Mouse (Mus musculus): ENCODE measurements around the gene Zfp141.
"Not testable (repeated sequence)": the region's sequence is repeated elsewhere in the genome, so short reads cannot be mapped to it uniquely, and the experiment has no call there.

Zfp141 gene

GRCm38 (mm10) chr7:42505588-42505987 lies at the start of gene Zfp141:
TSS of gene Zfp141 (minus strand) at chr7:42505740.
- not testable (repeated sequence) for H3K36me3 ChIP-seq (ENCODE audit: control insufficient read depth, insufficient read depth, low read length, poor library complexity, severe bottlenecking); H3K27me3 ChIP-seq (ENCODE audit: control insufficient read depth, insufficient read depth, low read length, poor library complexity, severe bottlenecking)
- peak; percentile 85 for DNase-seq (ENCODE audit: low read depth, low spot score)

- no peaks in the 10 kb centered on the region for H3K27me3 ChIP-seq (ENCODE audit: control insufficient read depth, insufficient read depth, low read length, poor library complexity, severe bottlenecking)
- DNase-seq (ENCODE audit: low read depth, low spot score), result no peak
- H3K36me3 ChIP-seq (ENCODE audit: control insufficient read depth, insufficient read depth, low read length, poor library complexity, severe bottlenecking), result no peaks in the 10 kb centered on the region
These were observed 46.2 kb upstream of the Zfp141 start for GRCm38 (mm10) chr7:42551766-42552165.

GRCm38 (mm10) chr7:42505186-42505585 lies 354 bp downstream of the Zfp141 start:
- Histone ChIP-seq H3K27me3 (ENCODE audit: control insufficient read depth, insufficient read depth, low read length, poor library complexity, severe bottlenecking) (no peaks in the 10 kb centered on the region), H3K36me3 (ENCODE audit: control insufficient read depth, insufficient read depth, low read length, poor library complexity, severe bottlenecking) (no peaks in the 10 kb centered on the region)
- no peak for DNase-seq (ENCODE audit: low read depth, low spot score)

GRCm38 (mm10) chr7:42498248-42498647 lies 7.3 kb downstream of the Zfp141 start:
- no peak for DNase-seq (ENCODE audit: low read depth, low spot score)
- Histone ChIP-seq H3K27me3 (ENCODE audit: control insufficient read depth, insufficient read depth, low read length, poor library complexity, severe bottlenecking) (no peaks in the 10 kb centered on the region), H3K36me3 (ENCODE audit: control insufficient read depth, insufficient read depth, low read length, poor library complexity, severe bottlenecking) (no peaks in the 10 kb centered on the region)

- H3K36me3 ChIP-seq (ENCODE audit: control insufficient read depth, insufficient read depth, low read length, poor library complexity, severe bottlenecking), result no peaks in the 10 kb centered on the region
- no peak for DNase-seq (ENCODE audit: low read depth, low spot score)
- no peaks in the 10 kb centered on the region for H3K27me3 ChIP-seq (ENCODE audit: control insufficient read depth, insufficient read depth, low read length, poor library complexity, severe bottlenecking)
These were observed 8.2 kb downstream of the Zfp141 start for GRCm38 (mm10) chr7:42497356-42497755.

- DNase-seq (ENCODE audit: low read depth, low spot score), result no peak
- Histone ChIP-seq H3K27me3 (ENCODE audit: control insufficient read depth, insufficient read depth, low read length, poor library complexity, severe bottlenecking) (no peaks in the 10 kb centered on the region), H3K36me3 (ENCODE audit: control insufficient read depth, insufficient read depth, low read length, poor library complexity, severe bottlenecking) (no peaks in the 10 kb centered on the region)
These were observed 9.3 kb downstream of the Zfp141 start for GRCm38 (mm10) chr7:42496202-42496601.

- no peaks in the 10 kb centered on the region for H3K27me3 ChIP-seq (ENCODE audit: control insufficient read depth, insufficient read depth, low read length, poor library complexity, severe bottlenecking)
- peaks cover 8% of the 10 kb centered on the region; the same call in 1 of the 2 replicates for H3K36me3 ChIP-seq (ENCODE audit: control insufficient read depth, insufficient read depth, low read length, poor library complexity, severe bottlenecking)
- DNase-seq (ENCODE audit: low read depth, low spot score), result no peak
These were observed 14.7 kb downstream of the Zfp141 start for GRCm38 (mm10) chr7:42490859-42491258.

- H3K36me3 ChIP-seq (ENCODE audit: control insufficient read depth, insufficient read depth, low read length, poor library complexity, severe bottlenecking), result peaks cover 8% of the 10 kb centered on the region; the same call in 1 of the 2 replicates
- DNase-seq (ENCODE audit: low read depth, low spot score), result no peak
- H3K27me3 ChIP-seq (ENCODE audit: control insufficient read depth, insufficient read depth, low read length, poor library complexity, severe bottlenecking), result no peaks in the 10 kb centered on the region
These were observed 15.2 kb downstream of the Zfp141 start for GRCm38 (mm10) chr7:42490358-42490757.

GRCm38 (mm10) chr7:42454640-42455039 lies 50.9 kb downstream of the Zfp141 start:
- no peak for DNase-seq (ENCODE audit: low read depth, low spot score)
- Histone ChIP-seq H3K36me3 (ENCODE audit: control insufficient read depth, insufficient read depth, low read length, poor library complexity, severe bottlenecking) (no peaks in the 10 kb centered on the region), H3K27me3 (ENCODE audit: control insufficient read depth, insufficient read depth, low read length, poor library complexity, severe bottlenecking) (no peaks in the 10 kb centered on the region)

- DNase-seq (ENCODE audit: low read depth, low spot score), result peak; percentile 23
- no peaks in the 10 kb centered on the region for H3K27me3 ChIP-seq (ENCODE audit: control insufficient read depth, insufficient read depth, low read length, poor library complexity, severe bottlenecking)
- no peaks in the 10 kb centered on the region for H3K36me3 ChIP-seq (ENCODE audit: control insufficient read depth, insufficient read depth, low read length, poor library complexity, severe bottlenecking)
These were observed 54.9 kb downstream of the Zfp141 start for GRCm38 (mm10) chr7:42450618-42451017.

- Histone ChIP-seq H3K36me3 (ENCODE audit: control insufficient read depth, insufficient read depth, low read length, poor library complexity, severe bottlenecking) (no peaks in the 10 kb centered on the region), H3K27me3 (ENCODE audit: control insufficient read depth, insufficient read depth, low read length, poor library complexity, severe bottlenecking) (no peaks in the 10 kb centered on the region)
- DNase-seq (ENCODE audit: low read depth, low spot score), result no peak
These were observed 57.7 kb downstream of the Zfp141 start, which contains the start of gene 4933421I07Rik for GRCm38 (mm10) chr7:42447850-42448249. TSS of gene 4933421I07Rik (minus strand) at chr7:42448120.

- H3K36me3 ChIP-seq (ENCODE audit: control insufficient read depth, insufficient read depth, low read length, poor library complexity, severe bottlenecking), result no peaks in the 10 kb centered on the region
- DNase-seq (ENCODE audit: low read depth, low spot score), result no peak
These were observed 58.2 kb downstream of the Zfp141 start for GRCm38 (mm10) chr7:42447352-42447751.

More at GRCm38 (mm10) chr7:42447352-42447751, 58.2 kb downstream of the Zfp141 start:
- H3K27me3 ChIP-seq (ENCODE audit: control insufficient read depth, insufficient read depth, low read length, poor library complexity, severe bottlenecking), result no peaks in the 10 kb centered on the region

Measured in splenic B cell, adult 2 months (primary cell).